ENCODE assay signal across 13 mouse cellular contexts in the genomic region with DNA sequence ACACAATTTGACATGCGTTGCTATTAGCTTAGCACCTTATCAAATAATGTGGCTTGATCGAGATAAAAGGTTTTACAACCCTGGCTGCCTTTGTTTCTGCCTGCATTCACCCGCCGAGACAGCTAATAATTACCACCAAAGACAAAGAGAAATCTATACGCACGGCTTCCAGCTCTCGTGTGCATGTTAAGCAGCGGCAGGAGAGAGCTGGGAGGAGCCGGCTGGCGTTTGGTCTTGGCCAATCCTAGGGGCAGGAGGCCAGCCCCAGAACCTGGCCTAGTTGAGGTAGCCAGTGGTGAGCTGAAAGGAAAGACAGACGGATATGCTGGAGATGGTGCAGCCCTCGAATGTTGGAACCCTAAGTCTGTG.
DNase-seq lines count a peak whose midpoint lies in the region; ATAC-seq and TF ChIP-seq lines count a peak whose summit lies in the region.
"Had no signal": no experiment of that assay in that cellular context is flagged by ENCODE, and none has a peak within 500 bp of the region (broad histone marks: within the 10 kb centered on the region; RNA-seq: fewer than 3 reads in every experiment).

No protein-coding gene starts in this region.

- peak; percentile 19; the same call in 1 of the 2 replicates for ATAC-seq in hindbrain, embryonic 13.5 days (ENCODE audit: low FRiP score)
- ATAC-seq in midbrain, embryonic 15.5 days (replicated peaks) = peak; percentile 25; the same call in 1 of the 2 replicates
- 0 out of 2 replicates have a peak, but pooled peaks have one; percentile 32 for ATAC-seq in stomach, postnatal 0 days (ENCODE audit: low FRiP score, low TSS enrichment)

- peak overlapping the region; percentile 92 for H3K27ac ChIP-seq in hindbrain, embryonic 13.5 days
- H3K27ac ChIP-seq in midbrain, embryonic 15.5 days = peak overlapping the region; percentile 70
- H3K27ac ChIP-seq in stomach, postnatal 0 days (replicated peaks) = no peak overlapping the region
- H3K27ac ChIP-seq in limb, embryonic 10.5 days = no peak overlapping the region
- H3K27ac ChIP-seq: embryonic facial prominence, embryonic 13.5 days; liver, embryonic 13.5 days had no signal

- intact Hi-C loops in left cerebral cortex, postnatal 10 days (cut with DNase I) = no loop called here

- H3K4me3 ChIP-seq in hindbrain, embryonic 13.5 days = no peak overlapping the region
- H3K4me3 ChIP-seq in midbrain, embryonic 15.5 days = no peak overlapping the region
- no peak overlapping the region for H3K4me3 ChIP-seq in stomach, postnatal 0 days (ENCODE audit: low read depth, low read length)
- no peak overlapping the region for H3K4me3 ChIP-seq in limb, embryonic 10.5 days
- H3K4me3 ChIP-seq: embryonic facial prominence, embryonic 13.5 days; liver, embryonic 13.5 days; myocyte had no signal

- DNase-seq in embryo, embryonic 11 days = peak; percentile 25
- DNase-seq in embryo, embryonic 10 days (ENCODE audit: low spot score) = no peak
- DNase-seq in stomach, postnatal 0 days (ENCODE audit: low spot score) = peak; percentile 34
- DNase-seq in limb, embryonic 10.5 days (ENCODE audit: low spot score) = no peak
- DNase-seq in layer of hippocampus, postnatal 25 days (ENCODE audit: extremely low spot score in 1 of 2, low spot score in 1 of 2) = no peak
- no peak for DNase-seq in left cerebral cortex, postnatal 10 days (ENCODE audit: extremely low spot score in 1 of 2, low spot score in 2 of 2)
- DNase-seq: heart, adult 11 months; liver, embryonic 13.5 days; lung, postnatal 36 days had no signal

- TF ChIP-seq EP300 in stomach, postnatal 0 days (optimal IDR thresholded peaks at IDR 0.05) = no peak

- H3K9me3 ChIP-seq in hindbrain, embryonic 13.5 days = no peaks in the 10 kb centered on the region
- no peaks in the 10 kb centered on the region for H3K9me3 ChIP-seq in midbrain, embryonic 15.5 days
- no peaks in the 10 kb centered on the region for H3K9me3 ChIP-seq in stomach, postnatal 0 days (ENCODE audit: control insufficient read depth, low read length)
- no peaks in the 10 kb centered on the region for H3K9me3 ChIP-seq in limb, embryonic 10.5 days (replicated peaks)
- H3K9me3 ChIP-seq: embryonic facial prominence, embryonic 13.5 days; liver, embryonic 13.5 days had no signal

- H3K36me3 ChIP-seq in hindbrain, embryonic 13.5 days = no peaks in the 10 kb centered on the region
- H3K36me3 ChIP-seq in midbrain, embryonic 15.5 days (replicated peaks) = no peaks in the 10 kb centered on the region
- H3K36me3 ChIP-seq in stomach, postnatal 0 days (ENCODE audit: control insufficient read depth, insufficient read depth, low read length) = no peaks in the 10 kb centered on the region
- no peaks in the 10 kb centered on the region for H3K36me3 ChIP-seq in limb, embryonic 10.5 days
- H3K36me3 ChIP-seq: embryonic facial prominence, embryonic 13.5 days; liver, embryonic 13.5 days had no signal

- H3K27me3 ChIP-seq in hindbrain, embryonic 13.5 days = no peaks in the 10 kb centered on the region
- H3K27me3 ChIP-seq in midbrain, embryonic 15.5 days (replicated peaks) = no peaks in the 10 kb centered on the region
- H3K27me3 ChIP-seq in stomach, postnatal 0 days (ENCODE audit: control insufficient read depth, insufficient read depth, low read length) = no peaks in the 10 kb centered on the region
- H3K27me3 ChIP-seq in limb, embryonic 10.5 days (ENCODE audit: low read depth, poor library complexity, severe bottlenecking) = no peaks in the 10 kb centered on the region
- H3K27me3 ChIP-seq: embryonic facial prominence, embryonic 13.5 days; liver, embryonic 13.5 days had no signal

- H3K4me2 ChIP-seq in hindbrain, embryonic 13.5 days = no peak overlapping the region
- no peak overlapping the region for H3K4me2 ChIP-seq in midbrain, embryonic 15.5 days
- no peak overlapping the region for H3K4me2 ChIP-seq in stomach, postnatal 0 days (replicated peaks; ENCODE audit: low read depth)
- H3K4me2 ChIP-seq: embryonic facial prominence, embryonic 13.5 days; liver, embryonic 13.5 days had no signal

- peaks cover 43% of the 10 kb centered on the region for H3K4me1 ChIP-seq in hindbrain, embryonic 13.5 days (replicated peaks)
- peaks cover 27% of the 10 kb centered on the region for H3K4me1 ChIP-seq in midbrain, embryonic 15.5 days
- no peaks in the 10 kb centered on the region for H3K4me1 ChIP-seq in stomach, postnatal 0 days (replicated peaks; ENCODE audit: control insufficient read depth, insufficient read depth)
- H3K4me1 ChIP-seq in limb, embryonic 10.5 days = no peaks in the 10 kb centered on the region
- H3K4me1 ChIP-seq: liver, embryonic 13.5 days had no signal

- H3K9ac ChIP-seq in hindbrain, embryonic 13.5 days = peak overlapping the region; percentile 58
- H3K9ac ChIP-seq in midbrain, embryonic 15.5 days = no peak overlapping the region
- no peak overlapping the region for H3K9ac ChIP-seq in stomach, postnatal 0 days (ENCODE audit: low read length)
- H3K9ac ChIP-seq: embryonic facial prominence, embryonic 13.5 days; liver, embryonic 13.5 days had no signal

- WGBS in hindbrain, embryonic 13.5 days = 26% methylated on average over 12 of the region's 12 CpGs
- WGBS in midbrain, embryonic 15.5 days = 30% methylated on average over 12 of the region's 12 CpGs
- WGBS in stomach, postnatal 0 days = 33% methylated on average over 12 of the region's 12 CpGs
- WGBS in limb, embryonic 10.5 days = 64% methylated on average over 12 of the region's 12 CpGs

- no peak for TF ChIP-seq CTCF in stomach, postnatal 0 days (IDR thresholded peaks at IDR 0.05; ENCODE audit: low read depth)

Comparison
In these comparisons a context has a peak if more than half of its experiments do, and no peak if none do; other contexts are left out.
1. DNase-seq: peak in embryo, embryonic 11 days (single experiment) and stomach, postnatal 0 days (single experiment); none in embryo, embryonic 10 days (single experiment), limb, embryonic 10.5 days (single experiment), layer of hippocampus, postnatal 25 days (0 of 2) and left cerebral cortex, postnatal 10 days (0 of 2).
2. H3K27ac ChIP-seq: peak in hindbrain, embryonic 13.5 days (single experiment) and midbrain, embryonic 15.5 days (single experiment); none in stomach, postnatal 0 days (single experiment) and limb, embryonic 10.5 days (single experiment).
3. Peak in every context shown above with its lines, with median percentiles within 50 percentile points of each other: ATAC-seq.